Mouse (Mus musculus) heart, embryonic 16.5 days (tissue): ENCODE results near the gene Aloxe3. TPM values are rescaled to one million over a fixed set of nuclear protein-coding genes. Genes with fewer than 3 reads are reported as not detected.

Source experiments
- ATAC-seq: fragments of 200-750 bp; cut with Nextera tagmentation; replicated peaks from 2 replicates; pipeline ENCODE4 v1.8.0; 2017; ENCODE audit warnings: moderate number of reproducible peaks; ENCODE audit not compliant: insufficient read depth, low FRiP score; ENCODE audit errors: extremely low read depth
- H3K27ac ChIP-seq: fragments of 300-500 bp; sonication (generic); 2 replicates; pipeline ENCODE4 v1.5.1; 2014; ENCODE audit warnings: mild to moderate bottlenecking, low read length, control low read depth, moderate library complexity
- H3K27me3 ChIP-seq: fragments of 300-500 bp; sonication (generic); 2 replicates; pipeline ENCODE4 v1.6.1; 2014; ENCODE audit warnings: low read length, mixed read lengths; ENCODE audit not compliant: control insufficient read depth, insufficient read depth
- H3K36me3 ChIP-seq: fragments of 300-500 bp; sonication (generic); 2 replicates; pipeline ENCODE4 v1.6.1; 2014; ENCODE audit not compliant: control insufficient read depth, insufficient read depth
- H3K4me1 ChIP-seq: fragments of 300-500 bp; sonication (generic); 2 replicates; pipeline ENCODE4 v1.6.1; 2014; ENCODE audit warnings: low read length, mixed read lengths; ENCODE audit not compliant: control insufficient read depth, insufficient read depth
- H3K4me2 ChIP-seq: fragments of 300-500 bp; sonication (generic); 2 replicates; pipeline ENCODE4 v1.6.1; 2014; ENCODE audit warnings: low read depth, mild to moderate bottlenecking, control low read depth, low read length
- H3K4me3 ChIP-seq: fragments of 300-500 bp; sonication (generic); 2 replicates; pipeline ENCODE4 v1.5.1; 2014; ENCODE audit warnings: mild to moderate bottlenecking, control low read depth, low read length
- H3K9ac ChIP-seq: fragments of 300-500 bp; sonication (generic); 2 replicates; pipeline ENCODE4 v1.6.1; 2014; ENCODE audit warnings: low read length, control low read depth
- H3K9me3 ChIP-seq: fragments of 300-500 bp; sonication (generic); replicated peaks from 2 replicates; pipeline ENCODE4 v1.6.1; 2016; ENCODE audit warnings: low read length; ENCODE audit not compliant: control insufficient read depth
- WGBS: fragments of 180-500 bp; shearing (Covaris S2); extraction: QIAGEN DNeasy Blood & Tissue Kit; methylation state at CpG from one replicate; pipeline ENCODE4 v1.1.7; 2014; 5-methylcytosine and 5-hydroxymethylcytosine counted together
- polyA plus RNA-seq: library from polyadenylated mRNA; unstranded; fragments of >200 nt; fragmentation: Nextera tagmentation; extraction: Ambion mirVana; gene quantifications from 2 replicates; pipeline ENCODE4 v1.2.1, GENCODE M21; 2015

Gene Aloxe3
- polyA plus RNA-seq, 1 experiment from 2014 or later = 0.08 TPM

DNA sequence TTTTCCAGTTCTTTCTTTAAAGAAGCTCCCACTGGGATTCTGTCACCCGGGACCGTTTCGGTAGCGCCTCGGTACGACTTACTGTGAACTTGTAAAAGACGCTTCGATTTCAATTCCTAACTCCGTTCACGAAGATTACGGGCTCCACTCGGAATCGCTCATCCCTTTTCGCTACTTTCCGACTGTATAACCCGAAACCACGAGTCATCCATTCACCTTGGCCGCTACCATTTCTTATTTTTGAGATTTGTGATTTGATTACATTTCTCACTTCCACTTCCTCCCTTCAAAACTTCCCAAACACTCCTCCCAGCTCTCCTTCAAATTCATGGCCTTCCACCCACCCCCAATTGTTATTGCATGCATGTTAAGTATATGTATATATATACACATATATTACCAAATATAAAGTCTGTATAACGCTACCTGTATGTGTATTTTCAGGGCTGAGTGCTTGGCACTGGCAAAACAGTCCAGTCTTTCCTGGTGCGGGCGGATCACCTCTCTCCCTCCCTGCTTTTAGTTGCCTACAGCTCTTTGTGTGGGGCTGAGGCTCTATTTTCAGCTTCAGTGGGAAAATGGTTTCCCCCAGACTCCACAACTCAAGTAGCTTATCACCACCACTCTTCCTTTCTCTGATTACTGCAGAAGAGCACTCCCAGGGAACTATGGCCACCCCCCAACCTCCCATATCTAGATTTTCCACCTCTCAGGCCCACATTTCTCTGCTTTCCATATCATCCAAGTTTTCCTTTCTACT is 14.5 kb upstream of the Aloxe3 start:
- Histone ChIP-seq H3K27ac (peak overlapping the region; percentile 61), H3K4me2 (peak overlapping the region; percentile 69), H3K27me3 (no peaks in the 10 kb centered on the region), H3K9ac (peak overlapping the region; percentile 69), H3K36me3 (peaks cover 31% of the 10 kb centered on the region), H3K4me3 (peak overlapping the region; percentile 58), H3K9me3 (no peaks in the 10 kb centered on the region), H3K4me1 (peaks cover 15% of the 10 kb centered on the region)
- no peak; the same call in 1 of the 2 replicates for ATAC-seq
- WGBS = 3% methylated on average over 21 of the region's 21 CpGs

DNA sequence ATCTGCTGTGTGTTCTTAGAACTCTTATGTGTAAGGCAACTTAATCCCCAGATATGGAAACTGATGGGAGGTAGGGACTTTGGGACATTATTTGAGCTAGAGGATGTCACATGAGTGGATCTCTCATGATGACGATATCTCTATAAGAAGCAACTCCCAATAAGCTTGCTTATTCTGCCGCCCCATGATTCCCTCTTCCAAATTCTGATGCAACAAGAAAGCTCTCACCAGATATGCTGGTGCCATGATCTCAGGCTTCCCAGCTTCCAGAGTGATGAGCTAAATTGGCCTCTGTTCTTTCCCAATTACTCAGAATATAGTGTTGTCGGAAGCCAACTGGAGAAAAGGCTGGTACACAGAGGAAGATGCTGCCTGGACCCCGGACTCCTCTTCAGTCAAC is 13.8 kb upstream of the Aloxe3 start:
- Histone ChIP-seq H3K4me2 (peak overlapping the region; percentile 69), H3K9me3 (no peaks in the 10 kb centered on the region), H3K27ac (peak overlapping the region; percentile 2; the same call in 1 of the 2 replicates), H3K9ac (0 out of 2 replicates have a peak overlapping the region, but pooled peaks have one; percentile 1), H3K27me3 (no peaks in the 10 kb centered on the region), H3K4me3 (no peak overlapping the region), H3K36me3 (peaks cover 29% of the 10 kb centered on the region), H3K4me1 (peaks cover 15% of the 10 kb centered on the region)
- no peak for ATAC-seq
- WGBS = 54% methylated on average over 4 of the region's 4 CpGs

DNA sequence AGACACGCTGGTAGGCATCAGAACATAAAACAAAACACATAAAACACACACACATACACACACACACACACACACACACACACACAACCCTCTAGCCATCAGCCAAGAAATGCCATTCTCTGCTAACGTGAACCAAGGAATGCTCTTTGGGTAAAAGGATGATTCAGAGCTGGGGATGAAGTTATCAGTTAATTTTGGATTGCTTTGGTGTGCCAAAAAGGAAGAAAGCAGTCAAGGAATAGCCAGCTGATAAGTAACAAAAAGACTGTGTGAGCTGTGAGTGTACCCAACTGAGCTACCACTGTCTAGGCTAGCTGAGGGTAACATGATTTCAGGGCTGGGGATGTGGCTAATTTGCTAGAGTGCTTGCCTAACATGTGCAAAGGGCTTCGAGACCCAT is 11.7 kb upstream of the Aloxe3 start:
- ATAC-seq = no peak
- Histone ChIP-seq H3K4me3 (no peak overlapping the region), H3K9ac (no peak overlapping the region), H3K27me3 (no peaks in the 10 kb centered on the region), H3K4me1 (peaks cover 21% of the 10 kb centered on the region), H3K27ac (no peak overlapping the region), H3K4me2 (no peak overlapping the region), H3K36me3 (peaks cover 9% of the 10 kb centered on the region), H3K9me3 (no peaks in the 10 kb centered on the region)
- WGBS = 66% methylated on average over 3 of the region's 3 CpGs

DNA sequence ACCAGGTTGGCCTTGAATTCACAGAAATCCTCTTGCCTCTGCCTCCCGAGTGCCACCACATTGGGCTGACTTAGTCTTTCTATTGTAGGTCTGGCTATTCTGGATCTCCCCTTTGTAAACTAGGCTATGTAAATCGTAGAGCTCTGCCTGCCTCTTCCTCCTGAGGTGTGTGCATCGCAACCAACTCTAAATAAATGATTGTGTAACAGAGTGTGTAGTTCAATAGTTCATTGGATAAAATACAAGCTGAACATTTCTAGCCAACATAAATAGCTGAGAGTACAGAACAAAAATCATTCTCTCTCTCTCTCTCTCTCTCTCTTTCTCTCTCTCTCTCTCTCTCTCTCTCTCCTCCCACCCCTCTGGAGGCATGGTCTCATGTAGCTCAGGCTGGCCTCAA is 11.1 kb upstream of the Aloxe3 start:
- ATAC-seq = no peak
- no peak overlapping the region for H3K9ac ChIP-seq
- H3K4me1 ChIP-seq = peaks cover 25% of the 10 kb centered on the region
- no peak overlapping the region for H3K27ac ChIP-seq
- H3K27me3 ChIP-seq = no peaks in the 10 kb centered on the region
- no peak overlapping the region for H3K4me2 ChIP-seq
- no peak overlapping the region for H3K4me3 ChIP-seq
- H3K36me3 ChIP-seq = peaks cover 3% of the 10 kb centered on the region
- no peaks in the 10 kb centered on the region for H3K9me3 ChIP-seq
- whole genome bisulfite sequencing = 74% methylated on average over 3 of the region's 3 CpGs

DNA sequence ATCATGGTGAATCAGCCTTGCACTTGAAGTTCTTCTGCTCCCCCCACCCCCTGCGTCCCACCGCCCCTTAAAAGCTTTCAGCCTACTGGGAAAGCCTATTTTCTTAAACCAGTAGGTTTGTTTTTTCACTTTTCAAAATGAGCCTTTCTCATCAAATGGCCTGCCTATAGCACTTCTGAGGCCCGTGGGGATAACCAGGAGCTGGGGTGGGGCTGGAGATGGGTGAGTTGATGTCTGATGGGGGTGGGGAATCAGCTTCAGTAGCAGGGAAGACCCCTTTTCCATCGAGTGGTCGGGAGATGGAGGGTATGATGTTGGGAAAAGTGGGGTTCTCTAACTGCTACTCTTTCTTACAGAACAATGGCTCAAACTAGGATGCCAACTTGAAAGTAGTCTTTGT is 8.9 kb upstream of the Aloxe3 start:
- WGBS = 54% methylated on average over 5 of the region's 5 CpGs
- H3K27me3 ChIP-seq = no peaks in the 10 kb centered on the region
- no peak overlapping the region; the same call in 1 of the 2 replicates for H3K4me2 ChIP-seq
- no peak for ATAC-seq
- peaks cover 28% of the 10 kb centered on the region for H3K4me1 ChIP-seq
- H3K4me3 ChIP-seq = no peak overlapping the region
- no peaks in the 10 kb centered on the region for H3K9me3 ChIP-seq
- no peak overlapping the region for H3K9ac ChIP-seq
- no peaks in the 10 kb centered on the region for H3K36me3 ChIP-seq
- H3K27ac ChIP-seq = no peak overlapping the region

DNA sequence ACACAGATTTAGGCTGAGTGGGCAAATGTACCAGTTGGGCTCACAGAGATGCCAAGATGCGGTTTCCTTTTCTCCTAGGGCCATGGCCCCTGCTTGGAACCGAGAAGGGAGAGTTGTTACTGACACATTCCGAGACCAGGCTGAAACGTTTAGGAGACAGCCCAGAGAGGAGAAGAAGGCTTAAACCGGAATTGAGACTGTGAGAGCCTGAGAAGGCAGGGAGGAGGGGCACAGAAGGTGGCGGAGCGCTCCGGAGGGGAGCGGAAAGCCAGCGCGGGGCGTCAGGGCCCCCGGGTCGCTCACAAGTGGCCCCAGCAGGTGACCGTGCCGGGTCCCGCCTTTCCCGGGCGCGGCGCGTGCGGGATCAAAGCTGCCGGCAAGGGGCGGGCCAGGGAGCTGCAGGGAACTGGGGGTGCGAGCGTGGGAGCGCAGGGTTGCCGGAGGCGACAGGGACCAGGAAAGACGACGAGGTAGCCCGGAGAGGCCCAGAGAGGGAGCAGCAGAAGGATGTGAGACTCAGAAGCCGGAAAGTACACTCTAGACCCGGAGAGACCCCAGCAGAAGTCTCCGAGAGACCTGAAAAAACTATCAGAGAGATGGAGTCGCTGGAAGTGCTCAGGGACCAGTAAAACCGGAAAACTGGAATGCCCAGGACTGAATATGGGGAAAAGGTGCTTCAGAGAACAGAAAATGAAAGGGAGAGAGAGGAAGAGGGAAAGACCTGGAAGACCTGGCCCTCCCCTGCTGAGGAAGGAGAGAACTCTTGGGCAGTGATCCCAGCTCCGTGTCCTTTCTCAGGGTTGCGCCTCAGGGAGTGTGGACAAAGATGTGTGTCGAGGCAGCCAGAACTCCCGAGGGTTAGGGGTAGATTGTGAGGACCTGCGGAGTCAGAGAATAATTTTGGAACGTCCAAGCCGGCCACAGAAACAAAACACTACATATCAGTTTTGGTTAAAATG is 7.7 kb upstream of the Aloxe3 start:
- H3K9me3 ChIP-seq = no peaks in the 10 kb centered on the region
- ATAC-seq = no peak; the same call in 1 of the 2 replicates
- peaks cover 24% of the 10 kb centered on the region for H3K4me1 ChIP-seq
- WGBS = under 1% methylated on average over 45 of the region's 45 CpGs
- peak overlapping the region; percentile 70 for H3K4me2 ChIP-seq
- H3K36me3 ChIP-seq = no peaks in the 10 kb centered on the region
- peak overlapping the region; percentile 77 for H3K4me3 ChIP-seq
- H3K9ac ChIP-seq = peak overlapping the region; percentile 84
- H3K27me3 ChIP-seq = no peaks in the 10 kb centered on the region
- peak overlapping the region; percentile 89 for H3K27ac ChIP-seq

DNA sequence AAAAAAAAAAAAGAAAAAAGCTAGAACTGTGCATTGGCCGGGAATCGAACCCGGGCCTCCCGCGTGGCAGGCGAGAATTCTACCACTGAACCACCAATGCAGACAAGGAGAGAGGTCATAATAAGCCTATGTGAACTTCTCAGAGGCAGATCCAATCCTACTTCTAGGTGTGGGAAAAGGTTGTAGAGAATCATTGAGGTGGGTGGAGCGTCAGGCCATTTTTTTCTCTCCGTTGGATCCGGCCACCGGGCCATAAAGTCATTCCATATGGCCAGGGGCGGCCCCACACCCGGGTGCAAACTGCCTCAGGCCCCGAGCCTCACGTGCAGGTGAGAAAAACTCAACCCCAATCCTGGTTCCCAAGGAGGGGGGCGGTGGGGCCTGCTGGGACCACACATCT is 6.9 kb upstream of the Aloxe3 start:
- Histone ChIP-seq H3K36me3 (no peaks in the 10 kb centered on the region), H3K9ac (peak overlapping the region; percentile 54), H3K4me1 (peaks cover 27% of the 10 kb centered on the region), H3K27ac (no peak overlapping the region; the same call in 1 of the 2 replicates), H3K9me3 (no peaks in the 10 kb centered on the region), H3K4me2 (peak overlapping the region; percentile 70), H3K27me3 (no peaks in the 10 kb centered on the region), H3K4me3 (peak overlapping the region; percentile 77)
- WGBS = 2% methylated on average over 15 of the region's 15 CpGs
- ATAC-seq = no peak

DNA sequence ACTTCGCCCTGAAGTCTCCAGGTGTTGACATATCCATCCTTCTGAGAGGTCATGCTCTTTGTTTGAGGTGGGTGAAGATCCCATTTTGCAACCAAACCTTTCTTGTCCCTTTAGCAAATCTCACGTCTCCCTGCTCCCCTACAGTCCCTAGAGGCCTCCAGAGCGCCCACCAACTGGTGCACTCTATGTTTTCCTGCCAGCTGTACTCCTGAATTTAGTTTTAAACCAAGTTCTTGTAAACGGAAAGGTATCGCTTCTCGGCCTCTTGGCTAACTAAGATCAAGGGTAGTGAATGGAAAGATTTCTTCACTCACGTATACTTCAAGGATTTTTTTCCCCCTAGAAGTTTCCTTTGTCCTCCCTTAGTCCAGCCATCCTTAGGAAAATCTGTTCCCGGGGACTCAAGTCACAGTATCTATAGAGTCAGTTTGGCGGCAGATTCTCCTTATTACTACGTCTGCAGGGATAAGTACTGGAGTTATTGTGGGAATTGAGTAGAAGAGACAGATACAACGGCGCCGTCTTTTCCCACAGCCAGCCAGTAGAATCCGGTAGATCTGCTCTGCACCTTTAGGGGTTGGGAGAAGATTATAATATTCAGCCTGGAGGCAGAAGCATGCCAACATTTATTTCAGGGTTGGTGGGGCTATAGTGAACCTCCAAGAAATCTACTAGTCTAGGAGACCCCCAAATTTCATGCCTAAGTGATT is 6.1 kb upstream of the Aloxe3 start:
- H3K27ac ChIP-seq = no peak overlapping the region
- 49% methylated on average over 14 of the region's 14 CpGs for WGBS

More for the DNA sequence above, 6.1 kb upstream of the Aloxe3 start:
- Histone ChIP-seq H3K4me3 (peak overlapping the region; percentile 72; the same call in 1 of the 2 replicates), H3K27me3 (no peaks in the 10 kb centered on the region), H3K9ac (peak overlapping the region; percentile 63), H3K4me1 (peaks cover 27% of the 10 kb centered on the region), H3K9me3 (no peaks in the 10 kb centered on the region), H3K4me2 (peak overlapping the region; percentile 83), H3K36me3 (no peaks in the 10 kb centered on the region)
- ATAC-seq = no peak
